Mouse (Mus musculus) ovary, adult 2 months (tissue): ENCODE results near the gene Hhex. TPM values are rescaled to one million over a fixed set of nuclear protein-coding genes. Genes with fewer than 3 reads are reported as not detected.

Source experiments
- polyA plus RNA-seq: library from polyadenylated mRNA; depleted of rRNA; stranded (reverse); fragments of >200 nt; gene quantifications from 2 replicates; pipeline ENCODE4 v1.2.3, GENCODE M21; 2012; rRNA removed

Gene Hhex
- polyA plus RNA-seq: 17.0 and 21.6 TPM in 2 replicates

DNA sequence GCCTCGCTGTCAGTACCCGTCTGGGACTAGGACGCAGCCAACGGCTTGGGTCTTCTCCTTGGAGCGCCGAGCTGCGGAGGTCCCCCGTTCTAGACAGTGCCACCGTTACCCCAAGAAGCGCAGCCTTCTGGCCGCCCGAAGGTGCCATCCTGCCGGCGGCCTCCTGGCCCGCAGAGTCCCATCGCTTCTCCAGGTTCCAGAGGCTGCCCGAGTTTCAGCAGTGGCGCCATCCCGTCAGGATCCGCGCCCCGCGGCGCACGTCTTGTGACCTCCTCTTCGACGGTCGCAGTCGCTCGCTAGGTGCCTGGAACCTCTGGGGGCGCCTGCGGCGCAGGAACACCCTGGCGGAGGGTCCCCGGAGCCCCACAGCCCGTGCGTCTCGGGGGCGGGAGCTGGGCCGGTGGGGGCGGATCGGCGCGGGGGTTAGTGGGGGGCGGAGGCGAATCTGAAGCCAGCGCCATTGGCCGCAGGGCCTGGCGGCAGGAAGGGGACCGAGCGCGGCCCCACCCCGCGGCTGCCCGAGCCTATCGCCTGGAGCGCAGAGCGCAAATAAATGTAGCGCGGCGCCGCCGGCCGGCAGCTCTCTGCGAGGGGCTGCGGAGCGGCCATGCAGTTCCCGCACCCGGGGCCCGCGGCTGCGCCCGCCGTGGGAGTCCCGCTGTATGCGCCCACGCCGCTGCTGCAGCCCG, at the start of gene Hhex:
TSS of gene Hhex (plus strand) at position 548 of the 689 bp plus-strand sequence.

Other genes with a start within 250 kb of the Hhex start
- 45.5 and 54.2 TPM in 2 replicates for gene March5, start 227.3 kb upstream of the Hhex start, polyA plus RNA-seq
- 11.2 and 12.3 TPM in 2 replicates for gene Cpeb3, start 226.2 kb upstream of the Hhex start, polyA plus RNA-seq
- gene Ide, start 97.0 kb upstream of the Hhex start, polyA plus RNA-seq: 18.0 and 29.5 TPM in 2 replicates
- 1.3 and 1.8 TPM in 2 replicates for gene Kif11, start 58.4 kb upstream of the Hhex start, polyA plus RNA-seq
- 3.3 and 3.5 TPM in 2 replicates for gene Exoc6, start 115.6 kb downstream of the Hhex start, polyA plus RNA-seq